Mouse (Mus musculus) hindbrain, embryonic 16.5 days (tissue): ENCODE data around the gene Schip1. TPM values are rescaled to one million over a fixed set of nuclear protein-coding genes. Genes with fewer than 3 reads are reported as not detected.

Source experiments
- ATAC-seq: fragments of 200-750 bp; cut with Nextera tagmentation; 2 replicates; pipeline ENCODE4 v1.8.0; 2017; ENCODE audit warnings: moderate TSS enrichment, moderate library complexity
- H3K27ac ChIP-seq: fragments of 300-500 bp; sonication (generic); 2 replicates; pipeline ENCODE4 v1.5.1; 2014; ENCODE audit warnings: low read depth, mild to moderate bottlenecking, control low read depth, low read length, moderate library complexity
- H3K27me3 ChIP-seq: fragments of 300-500 bp; sonication (generic); replicated peaks from 2 replicates; pipeline ENCODE4 v1.6.1; 2014; ENCODE audit warnings: low read length; ENCODE audit not compliant: control insufficient read depth, insufficient read depth
- H3K36me3 ChIP-seq: fragments of 300-500 bp; sonication (generic); 2 replicates; pipeline ENCODE4 v1.6.1; 2014; ENCODE audit warnings: mild to moderate bottlenecking, low read length, moderate library complexity, mixed read lengths; ENCODE audit not compliant: control insufficient read depth, insufficient read depth
- H3K4me1 ChIP-seq: fragments of 300-500 bp; sonication (generic); 2 replicates; pipeline ENCODE4 v1.6.1; 2014; ENCODE audit warnings: low read depth, low read length; ENCODE audit not compliant: control insufficient read depth, insufficient read depth
- H3K4me2 ChIP-seq: fragments of 300-500 bp; sonication (generic); 2 replicates; pipeline ENCODE4 v1.6.1; 2014; ENCODE audit warnings: mild to moderate bottlenecking, low read length, control low read depth, moderate library complexity
- H3K4me3 ChIP-seq: fragments of 300-500 bp; sonication (generic); 2 replicates; pipeline ENCODE4 v1.5.1; 2014; ENCODE audit warnings: mild to moderate bottlenecking, low read length, control low read depth, moderate library complexity
- H3K9ac ChIP-seq: fragments of 300-500 bp; sonication (generic); 2 replicates; pipeline ENCODE4 v1.6.1; 2014; ENCODE audit warnings: low read depth, mild to moderate bottlenecking, control low read depth, low read length, moderate library complexity
- H3K9me3 ChIP-seq: fragments of 300-500 bp; sonication (generic); 2 replicates; pipeline ENCODE4 v1.6.1; 2014; ENCODE audit warnings: mild to moderate bottlenecking, low read length, moderate library complexity; ENCODE audit not compliant: control insufficient read depth
- WGBS: fragments of 180-500 bp; shearing (Covaris S2); extraction: QIAGEN DNeasy Blood & Tissue Kit; methylation state at CpG from one replicate; pipeline ENCODE4 v1.1.7; 2014; 5-methylcytosine and 5-hydroxymethylcytosine counted together
- polyA plus RNA-seq: library from polyadenylated mRNA; unstranded; fragments of >200 nt; fragmentation: Nextera tagmentation; extraction: Ambion mirVana; gene quantifications from 2 replicates; pipeline ENCODE4 v1.2.1, GENCODE M21; 2015

Gene Schip1
- polyA plus RNA-seq, 1 experiment from 2014 or later, result 157 TPM

- Histone ChIP-seq H3K36me3 (no peaks in the 10 kb centered on the region), H3K27ac (no peak overlapping the region), H3K9me3 (peaks cover 3% of the 10 kb centered on the region), H3K27me3 (no peaks in the 10 kb centered on the region), H3K4me3 (no peak overlapping the region), H3K9ac (no peak overlapping the region), H3K4me1 (no peaks in the 10 kb centered on the region; the same call in 1 of the 2 replicates), H3K4me2 (no peak overlapping the region)
- peak; percentile 34; the same call in 1 of the 2 replicates for ATAC-seq
- 64% methylated on average over 6 of the region's 6 CpGs for WGBS
Measured at GRCm38 (mm10) chr3:68350624-68351023, 286.0 kb downstream of the Schip1 start.

- no peak overlapping the region for H3K9ac ChIP-seq
- H3K4me2 ChIP-seq, result no peak overlapping the region
- H3K27ac ChIP-seq, result no peak overlapping the region
- peaks cover 3% of the 10 kb centered on the region for H3K9me3 ChIP-seq
- H3K4me3 ChIP-seq, result no peak overlapping the region
- 37% methylated on average over 3 of the region's 3 CpGs for WGBS
- no peak for ATAC-seq
- no peaks in the 10 kb centered on the region for H3K36me3 ChIP-seq
- H3K27me3 ChIP-seq, result no peaks in the 10 kb centered on the region
- H3K4me1 ChIP-seq, result no peaks in the 10 kb centered on the region; the same call in 1 of the 2 replicates
Measured at GRCm38 (mm10) chr3:68351461-68351860, 286.9 kb downstream of the Schip1 start.

GRCm38 (mm10) chr3:68352961-68353360 is 288.4 kb downstream of the Schip1 start:
- H3K27me3 ChIP-seq, result no peaks in the 10 kb centered on the region
- ATAC-seq, result no peak

GRCm38 (mm10) chr3:68353492-68353891 is 288.9 kb downstream of the Schip1 start:
- Histone ChIP-seq H3K4me3 (no peak overlapping the region), H3K9ac (no peak overlapping the region), H3K36me3 (no peaks in the 10 kb centered on the region), H3K27me3 (no peaks in the 10 kb centered on the region), H3K27ac (no peak overlapping the region), H3K4me1 (no peaks in the 10 kb centered on the region; the same call in 1 of the 2 replicates), H3K9me3 (peaks cover 3% of the 10 kb centered on the region), H3K4me2 (no peak overlapping the region)
- WGBS, result 47% methylated on average over 3 of the region's 3 CpGs
- no peak for ATAC-seq

More at GRCm38 (mm10) chr3:68352961-68353360, 288.4 kb downstream of the Schip1 start:
- no peaks in the 10 kb centered on the region for H3K36me3 ChIP-seq
- H3K4me1 ChIP-seq, result no peaks in the 10 kb centered on the region; the same call in 1 of the 2 replicates
- no peak overlapping the region for H3K9ac ChIP-seq
- peaks cover 3% of the 10 kb centered on the region for H3K9me3 ChIP-seq
- 92% methylated on average over 7 of the region's 7 CpGs for WGBS
- no peak overlapping the region for H3K27ac ChIP-seq
- no peak overlapping the region for H3K4me3 ChIP-seq
- no peak overlapping the region for H3K4me2 ChIP-seq

GRCm38 (mm10) chr3:68356516-68356915 is 291.9 kb downstream of the Schip1 start:
- H3K4me3 ChIP-seq, result no peak overlapping the region
- 89% methylated on average over 2 of the region's 2 CpGs for WGBS
- H3K4me1 ChIP-seq, result no peaks in the 10 kb centered on the region
- H3K36me3 ChIP-seq, result no peaks in the 10 kb centered on the region
- peaks cover 3% of the 10 kb centered on the region for H3K9me3 ChIP-seq
- H3K27me3 ChIP-seq, result no peaks in the 10 kb centered on the region
- H3K9ac ChIP-seq, result no peak overlapping the region
- no peak for ATAC-seq
- no peak overlapping the region for H3K4me2 ChIP-seq
- no peak overlapping the region for H3K27ac ChIP-seq

GRCm38 (mm10) chr3:68368029-68368428 is 303.4 kb downstream of the Schip1 start:
- Histone ChIP-seq H3K4me2 (no peak overlapping the region), H3K4me1 (no peaks in the 10 kb centered on the region), H3K4me3 (no peak overlapping the region), H3K27ac (no peak overlapping the region), H3K9me3 (no peaks in the 10 kb centered on the region), H3K9ac (no peak overlapping the region), H3K36me3 (no peaks in the 10 kb centered on the region), H3K27me3 (no peaks in the 10 kb centered on the region)
- ATAC-seq, result no peak

- H3K4me3 ChIP-seq, result no peak overlapping the region
- WGBS, result no CpG with 5 or more reads among the region's 1 CpGs
- no peak for ATAC-seq
- no peaks in the 10 kb centered on the region for H3K9me3 ChIP-seq
- no peaks in the 10 kb centered on the region; the same call in 1 of the 2 replicates for H3K4me1 ChIP-seq
- H3K36me3 ChIP-seq, result no peaks in the 10 kb centered on the region
- H3K4me2 ChIP-seq, result no peak overlapping the region
- H3K9ac ChIP-seq, result no peak overlapping the region
- H3K27ac ChIP-seq, result no peak overlapping the region
- no peaks in the 10 kb centered on the region for H3K27me3 ChIP-seq
Measured at GRCm38 (mm10) chr3:68372925-68373324, 308.3 kb downstream of the Schip1 start.

GRCm38 (mm10) chr3:68375100-68375508 is 310.5 kb downstream of the Schip1 start:
- ATAC-seq, result no peak
- Histone ChIP-seq H3K27me3 (no peaks in the 10 kb centered on the region), H3K27ac (no peak overlapping the region), H3K9ac (no peak overlapping the region), H3K4me1 (no peaks in the 10 kb centered on the region; the same call in 1 of the 2 replicates), H3K9me3 (no peaks in the 10 kb centered on the region), H3K4me3 (no peak overlapping the region), H3K4me2 (no peak overlapping the region), H3K36me3 (no peaks in the 10 kb centered on the region)
- WGBS, result 37% methylated on average over 10 of the region's 10 CpGs

- H3K4me2 ChIP-seq, result no peak overlapping the region
- no peaks in the 10 kb centered on the region for H3K36me3 ChIP-seq
- H3K9ac ChIP-seq, result no peak overlapping the region
- H3K4me3 ChIP-seq, result no peak overlapping the region
- H3K27me3 ChIP-seq, result no peaks in the 10 kb centered on the region
- WGBS, result 72% methylated on average over 7 of the region's 7 CpGs
- no peak; the same call in 1 of the 2 replicates for ATAC-seq
- no peaks in the 10 kb centered on the region; the same call in 1 of the 2 replicates for H3K4me1 ChIP-seq
- H3K27ac ChIP-seq, result no peak overlapping the region
- no peaks in the 10 kb centered on the region for H3K9me3 ChIP-seq
Measured at GRCm38 (mm10) chr3:68377452-68378198, 313.0 kb downstream of the Schip1 start.
